Mouse (Mus musculus): ENCODE measurements at regions not wholly inside any gene's neighbourhood (a gene's known extent, or its start where the extent isn't known, plus 50 kb on each side); places are given as distances from the start of the nearest gene placed in this dataset.

GRCm38 (mm10) chr17:62253448-62253847 lies 627.7 kb downstream of the Efna5 start:
- no peak for DNase-seq (ENCODE audit: extremely low spot score in 1 of 2, low spot score in 2 of 2)
- no peak for TF ChIP-seq CTCF (IDR thresholded peaks at IDR 0.05)
- no peak overlapping the region for H3K4me3 ChIP-seq
- no peak overlapping the region for H3K27ac ChIP-seq
- intact Hi-C loops (cut with DNase I), result no loop called here

- DNase-seq (ENCODE audit: extremely low spot score in 1 of 2, low spot score in 2 of 2), result no peak
- no peak for TF ChIP-seq CTCF (IDR thresholded peaks at IDR 0.05)
- intact Hi-C loops (cut with DNase I), result no loop called here
- no peak overlapping the region for H3K27ac ChIP-seq
- no peak overlapping the region for H3K4me3 ChIP-seq
Observed at GRCm38 (mm10) chr17:62248011-62248410, 633.1 kb downstream of the Efna5 start.

- TF ChIP-seq CTCF (IDR thresholded peaks at IDR 0.05), result no peak
- no peak for DNase-seq (ENCODE audit: extremely low spot score in 1 of 2, low spot score in 2 of 2)
- intact Hi-C loops (cut with DNase I), result no loop called here
Observed at GRCm38 (mm10) chr17:62246650-62247049, 634.5 kb downstream of the Efna5 start.

GRCm38 (mm10) chr17:62230939-62231338 lies 650.2 kb downstream of the Efna5 start:
- TF ChIP-seq CTCF (IDR thresholded peaks at IDR 0.05), result no peak
- Histone ChIP-seq H3K4me3 (no peak overlapping the region), H3K27ac (no peak overlapping the region; the same call in 1 of the 2 replicates)
- intact Hi-C loops (cut with DNase I), result no loop called here
- no peak for DNase-seq (ENCODE audit: extremely low spot score in 1 of 2, low spot score in 2 of 2)

More at GRCm38 (mm10) chr17:62246650-62247049, 634.5 kb downstream of the Efna5 start:
- Histone ChIP-seq H3K4me3 (no peak overlapping the region), H3K27ac (no peak overlapping the region)

- Histone ChIP-seq H3K4me3 (no peak overlapping the region), H3K27ac (no peak overlapping the region)
- no peak for TF ChIP-seq CTCF (IDR thresholded peaks at IDR 0.05)
- intact Hi-C loops (cut with DNase I), result no loop called here
- DNase-seq (ENCODE audit: extremely low spot score in 1 of 2, low spot score in 2 of 2), result no peak
Observed at GRCm38 (mm10) chr17:62210441-62211025, 670.6 kb downstream of the Efna5 start.

GRCm38 (mm10) chr17:62202658-62203057 lies 678.5 kb downstream of the Efna5 start:
- intact Hi-C loops (cut with DNase I), result no loop called here
- no peak for TF ChIP-seq CTCF (IDR thresholded peaks at IDR 0.05)
- DNase-seq (ENCODE audit: extremely low spot score in 1 of 2, low spot score in 2 of 2), result no peak
- Histone ChIP-seq H3K27ac (no peak overlapping the region), H3K4me3 (no peak overlapping the region)

- Histone ChIP-seq H3K4me3 (no peak overlapping the region), H3K27ac (no peak overlapping the region)
- no peak for DNase-seq (ENCODE audit: extremely low spot score in 1 of 2, low spot score in 2 of 2)
- intact Hi-C loops (cut with DNase I), result no loop called here
- TF ChIP-seq CTCF (IDR thresholded peaks at IDR 0.05), result no peak
Observed at GRCm38 (mm10) chr17:62200491-62200890, 680.6 kb downstream of the Efna5 start.

GRCm38 (mm10) chr17:62199559-62199958 lies 681.6 kb downstream of the Efna5 start:
- Histone ChIP-seq H3K4me3 (no peak overlapping the region), H3K27ac (no peak overlapping the region)
- no peak for TF ChIP-seq CTCF (IDR thresholded peaks at IDR 0.05)
- no peak for DNase-seq (ENCODE audit: extremely low spot score in 1 of 2, low spot score in 2 of 2)
- intact Hi-C loops (cut with DNase I), result no loop called here

GRCm38 (mm10) chr17:62178612-62179210 lies 702.4 kb downstream of the Efna5 start:
- H3K4me3 ChIP-seq, result no peak overlapping the region
- no peak for TF ChIP-seq CTCF (IDR thresholded peaks at IDR 0.05)
- intact Hi-C loops (cut with DNase I), result no loop called here

GRCm38 (mm10) chr17:62176336-62176735 lies 704.8 kb downstream of the Efna5 start:
- H3K27ac ChIP-seq, result no peak overlapping the region
- H3K4me3 ChIP-seq, result no peak overlapping the region
- TF ChIP-seq CTCF (IDR thresholded peaks at IDR 0.05), result no peak
- intact Hi-C loops (cut with DNase I), result no loop called here
- no peak for DNase-seq (ENCODE audit: extremely low spot score in 1 of 2, low spot score in 2 of 2)

More at GRCm38 (mm10) chr17:62178612-62179210, 702.4 kb downstream of the Efna5 start:
- H3K27ac ChIP-seq, result no peak overlapping the region
- DNase-seq (ENCODE audit: extremely low spot score in 1 of 2, low spot score in 2 of 2), result no peak

GRCm38 (mm10) chr17:62172305-62172704 lies 708.8 kb downstream of the Efna5 start:
- no peak overlapping the region for H3K4me3 ChIP-seq
- no peak for TF ChIP-seq CTCF (IDR thresholded peaks at IDR 0.05)
- intact Hi-C loops (cut with DNase I), result no loop called here
- no peak for DNase-seq (ENCODE audit: extremely low spot score in 1 of 2, low spot score in 2 of 2)
- H3K27ac ChIP-seq, result no peak overlapping the region

GRCm38 (mm10) chr17:62171532-62171931 lies 709.6 kb downstream of the Efna5 start:
- no peak for DNase-seq (ENCODE audit: extremely low spot score in 1 of 2, low spot score in 2 of 2)
- Histone ChIP-seq H3K27ac (no peak overlapping the region), H3K4me3 (no peak overlapping the region)
- TF ChIP-seq CTCF (IDR thresholded peaks at IDR 0.05), result no peak
- intact Hi-C loops (cut with DNase I), result no loop called here

- no peak overlapping the region for H3K27ac ChIP-seq
- no peak overlapping the region for H3K4me3 ChIP-seq
- DNase-seq (ENCODE audit: extremely low spot score in 1 of 2, low spot score in 2 of 2), result no peak
- intact Hi-C loops (cut with DNase I), result no loop called here
- no peak for TF ChIP-seq CTCF (IDR thresholded peaks at IDR 0.05)
Observed at GRCm38 (mm10) chr17:62161457-62161856, 719.7 kb downstream of the Efna5 start.

Data from left cerebral cortex, adult 2 months (tissue).